Mouse (Mus musculus) heart, adult 2 months (tissue): Measurements from ENCODE around the gene Mvb12b. TPM values are rescaled to one million over a fixed set of nuclear protein-coding genes. Genes with fewer than 3 reads are reported as not detected.

ENCODE experiments used
- DNase-seq, 2 experiments: peaks; one replicate each; pipeline ENCODE4 v3.0.0; 2021
- H3K27ac ChIP-seq: fragments of 200-600 bp; 2 replicates; pipeline ENCODE4 v1.8.1; 2022
- H3K27me3 ChIP-seq: fragments of 200-500 bp; 2 replicates; pipeline ENCODE4 v1.6.1; 2012; ENCODE audit warnings: mild to moderate bottlenecking, low read length, inconsistent platforms, mixed read lengths; ENCODE audit not compliant: control insufficient read depth, insufficient read depth
- H3K36me3 ChIP-seq: fragments of 200-500 bp; 2 replicates; pipeline ENCODE4 v1.6.1; 2012; ENCODE audit warnings: low read length, inconsistent platforms; ENCODE audit not compliant: control insufficient read depth, insufficient read depth
- H3K4me1 ChIP-seq: fragments of 200-500 bp; 2 replicates; pipeline ENCODE4 v1.6.1; 2011; ENCODE audit warnings: low read length; ENCODE audit not compliant: control insufficient read depth, insufficient read depth
- H3K4me3 ChIP-seq: fragments of 200-600 bp; 2 replicates; pipeline ENCODE4 v1.8.1; 2022
- H3K79me2 ChIP-seq: fragments of 200-500 bp; replicated peaks from 2 replicates; pipeline ENCODE4 v1.6.1; 2012; ENCODE audit warnings: mild to moderate bottlenecking, inconsistent platforms, low read length, moderate library complexity, mixed read lengths; ENCODE audit not compliant: control insufficient read depth, insufficient read depth
- H3K9ac ChIP-seq: fragments of 200-500 bp; 2 replicates; pipeline ENCODE4 v1.6.1; 2012; ENCODE audit warnings: low read depth, mild to moderate bottlenecking, control low read depth, inconsistent platforms, low read length, mixed read lengths
- CTCF ChIP-seq: fragments of 200-600 bp; IDR thresholded peaks from 2 replicates; pipeline ENCODE4 v1.8.1; 2022; ENCODE audit warnings: antibody characterized with exemption, mild to moderate bottlenecking, moderate library complexity
- EP300 ChIP-seq: fragments of 200-500 bp; IDR thresholded peaks from 2 replicates; pipeline ENCODE4 v1.6.1; 2011; ENCODE audit warnings: low read depth, low read length, control low read depth; ENCODE audit not compliant: insufficient read depth
- POLR2A ChIP-seq: fragments of 200-500 bp; IDR thresholded peaks from 2 replicates; pipeline ENCODE4 v1.6.1; 2011; ENCODE audit warnings: mild to moderate bottlenecking, low read depth, low read length, control low read depth; ENCODE audit not compliant: insufficient read depth
- WGBS: fragments of 180-500 bp; shearing (Covaris S2); methylation state at CpG from one replicate; pipeline ENCODE4 v1.1.7; 2018; 5-methylcytosine and 5-hydroxymethylcytosine counted together
- intact Hi-C: fragments of 180-260 bp; cut with DNase I; formaldehyde crosslinking; loops from one replicate; pipeline ENCODE4 v1.15.1; 2025
- polyA plus RNA-seq: library from polyadenylated mRNA; depleted of rRNA; stranded (reverse); fragments of >200 nt; gene quantifications from 2 replicates; pipeline ENCODE4 v1.2.3, GENCODE M21; 2012
- total RNA-seq, 2 experiments: library from RNA; stranded (reverse); gene quantifications; 2 replicates each; pipeline ENCODE4 v1.2.3; 2021

The Mvb12b gene
- total and polyA plus RNA-seq, 3 experiments: 17.8 to 21.6 (median 20.4) TPM

DNA sequence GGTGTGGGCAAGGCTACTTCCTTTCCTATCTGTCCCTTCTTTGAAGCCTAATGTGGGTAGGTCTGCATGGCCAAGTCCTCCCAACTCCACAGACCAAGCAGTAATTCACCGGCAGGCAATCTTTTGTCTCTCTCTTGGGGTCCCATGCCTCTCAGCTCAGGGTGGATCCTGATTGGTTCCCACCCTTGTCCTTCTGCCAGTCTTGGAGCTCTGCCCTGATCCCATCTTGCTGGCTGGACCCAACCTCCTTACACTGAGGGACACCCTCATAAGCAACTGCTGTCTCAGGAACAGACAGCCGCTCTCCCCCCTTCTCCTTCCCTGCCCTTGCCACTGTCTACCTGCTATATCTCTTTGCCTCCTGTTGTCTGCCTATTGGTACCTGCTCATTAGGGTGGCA, 34.7 kb upstream of the Mvb12b start:
- no peaks in the 10 kb centered on the region for H3K79me2 ChIP-seq
- H3K27ac ChIP-seq: no peak overlapping the region
- intact Hi-C loops: no loop called here
- no peak for DNase-seq
- H3K4me3 ChIP-seq: no peak overlapping the region
- no peaks in the 10 kb centered on the region for H3K4me1 ChIP-seq
- WGBS: 89% methylated on average over 2 of the region's 2 CpGs
- H3K27me3 ChIP-seq: no peaks in the 10 kb centered on the region
- no peaks in the 10 kb centered on the region for H3K36me3 ChIP-seq
- no peak for TF ChIP-seq EP300
- H3K9ac ChIP-seq: no peak overlapping the region

DNA sequence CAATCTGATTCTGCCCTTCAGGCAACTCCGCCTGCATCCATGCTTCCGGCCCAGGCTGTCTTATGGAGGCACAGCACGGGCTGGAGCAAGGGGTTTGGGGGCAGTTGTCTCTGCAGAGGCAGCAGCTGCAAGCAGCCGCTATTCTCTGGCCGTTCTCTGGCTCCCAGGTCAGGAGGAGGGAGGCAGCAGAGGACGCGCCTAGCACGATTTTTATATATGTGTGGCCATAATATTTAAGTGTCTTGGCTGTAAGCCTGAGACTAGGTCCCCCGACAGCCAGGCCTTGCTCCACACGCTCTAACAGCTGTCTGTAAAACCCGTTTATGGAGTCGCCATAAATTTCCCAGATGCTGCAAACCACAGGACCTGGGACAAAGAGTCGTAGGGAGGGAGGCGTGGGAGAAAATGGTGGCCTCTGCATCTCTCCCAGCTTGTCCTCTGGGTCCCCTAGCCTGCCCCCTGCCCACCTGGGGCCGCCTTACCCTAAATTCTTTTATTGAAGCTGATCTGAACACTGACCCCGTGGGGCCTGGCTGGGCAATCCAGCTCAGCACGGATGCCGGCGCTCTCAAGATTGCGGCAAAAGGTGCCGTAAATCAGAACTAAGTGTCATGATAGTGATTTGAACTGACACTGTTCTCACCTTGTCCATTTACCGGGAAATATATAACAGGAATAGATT, 32.3 kb upstream of the Mvb12b start:
- WGBS: 48% methylated on average over 22 of the region's 22 CpGs
- Histone ChIP-seq H3K4me3 (no peak overlapping the region), H3K36me3 (no peaks in the 10 kb centered on the region), H3K9ac (no peak overlapping the region), H3K27me3 (no peaks in the 10 kb centered on the region), H3K79me2 (no peaks in the 10 kb centered on the region), H3K27ac (no peak overlapping the region), H3K4me1 (no peaks in the 10 kb centered on the region)
- intact Hi-C loops: loop anchor here (5.0 kb wide), 1 partner anchor 48 kb away; no protein-coding TSS in a partner anchor
- no peak for DNase-seq
- TF ChIP-seq EP300 (no peak), POLR2A (no peak)

DNA sequence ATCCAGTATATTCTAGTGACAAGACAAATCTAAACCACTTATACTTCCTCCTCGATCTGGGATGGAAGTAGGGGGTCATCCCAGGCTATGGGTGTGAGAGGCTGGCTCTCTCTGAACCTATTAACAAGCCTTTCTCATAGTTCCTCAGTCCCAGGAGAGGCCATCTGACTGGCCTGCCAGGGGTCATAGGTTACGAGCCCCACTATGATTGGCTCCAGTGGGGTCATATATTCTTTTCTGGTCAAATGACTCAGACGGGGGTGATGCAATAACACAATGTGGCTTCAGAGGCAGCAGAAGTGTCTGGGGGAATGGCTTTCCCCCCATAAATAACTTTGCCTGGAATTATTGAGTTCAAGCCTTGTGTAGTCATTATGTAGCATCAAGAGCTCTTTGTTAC, 31.1 kb upstream of the Mvb12b start:
- intact Hi-C loops: loop anchor here (1.0 to 5.0 kb wide), 3 partner anchors 47 to 173 kb away; no protein-coding TSS in a partner anchor
- no peak overlapping the region for H3K27ac ChIP-seq
- H3K4me1 ChIP-seq: no peaks in the 10 kb centered on the region; the same call in 1 of the 2 replicates
- no peak overlapping the region for H3K9ac ChIP-seq
- 81% methylated on average over 3 of the region's 3 CpGs for WGBS
- H3K36me3 ChIP-seq: no peaks in the 10 kb centered on the region
- no peak for DNase-seq
- TF ChIP-seq EP300 (no peak), POLR2A (no peak), CTCF (no peak)
- no peak overlapping the region for H3K4me3 ChIP-seq
- no peaks in the 10 kb centered on the region for H3K79me2 ChIP-seq
- H3K27me3 ChIP-seq: no peaks in the 10 kb centered on the region

DNA sequence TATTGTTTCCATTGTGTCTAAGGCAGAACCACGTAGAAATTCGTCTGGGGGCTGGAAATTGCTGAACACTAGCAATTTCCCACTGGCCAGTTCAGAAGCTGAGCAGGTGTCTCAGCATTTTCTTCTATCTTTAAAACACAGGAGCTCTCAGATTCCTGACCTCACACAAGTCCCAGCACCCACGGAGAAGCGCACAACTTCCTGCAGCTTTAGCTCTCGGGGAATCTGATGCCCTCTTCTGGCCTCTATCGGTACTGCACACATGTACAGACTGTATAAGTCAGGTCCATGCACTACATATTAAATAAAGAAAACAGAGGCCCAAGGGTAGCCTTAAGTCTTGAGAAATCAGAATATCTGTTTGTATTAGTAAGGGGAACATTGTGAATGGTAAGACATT, 30.6 kb upstream of the Mvb12b start:
- intact Hi-C loops: loop anchor here (1.0 to 5.0 kb wide), 3 partner anchors 46 to 172 kb away; no protein-coding TSS in a partner anchor
- no peak overlapping the region for H3K9ac ChIP-seq
- no peaks in the 10 kb centered on the region for H3K79me2 ChIP-seq
- WGBS: 47% methylated on average over 6 of the region's 6 CpGs
- no peaks in the 10 kb centered on the region for H3K27me3 ChIP-seq
- no peaks in the 10 kb centered on the region; the same call in 1 of the 2 replicates for H3K4me1 ChIP-seq
- no peak overlapping the region for H3K4me3 ChIP-seq
- TF ChIP-seq POLR2A (no peak), CTCF (peak; percentile 88)
- H3K27ac ChIP-seq: no peak overlapping the region
- peak; percentile 39 to 58 for DNase-seq
- no peaks in the 10 kb centered on the region for H3K36me3 ChIP-seq

DNA sequence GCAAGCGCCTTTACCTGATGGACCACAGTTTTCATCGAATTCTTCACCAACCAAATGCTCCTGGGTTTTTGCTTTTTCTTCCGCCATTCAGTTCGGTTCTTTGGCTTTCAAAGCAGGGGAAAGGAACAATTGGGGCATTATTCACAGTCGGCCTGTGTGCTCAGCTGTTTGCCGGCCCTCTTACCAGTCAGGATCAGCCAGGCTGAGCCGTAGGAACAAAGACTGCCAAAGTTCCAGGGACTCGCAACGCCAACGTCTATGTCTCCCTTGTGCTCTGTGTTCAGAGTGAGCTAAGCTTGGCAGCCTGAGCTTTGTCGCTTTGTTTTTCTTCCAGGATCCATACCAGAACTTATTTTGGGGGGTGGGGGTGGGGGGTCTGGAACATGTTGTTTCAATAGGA, 28.9 kb upstream of the Mvb12b start:
- H3K79me2 ChIP-seq: no peaks in the 10 kb centered on the region
- no peaks in the 10 kb centered on the region; the same call in 1 of the 2 replicates for H3K4me1 ChIP-seq
- no peak for TF ChIP-seq CTCF
- no peak overlapping the region for H3K4me3 ChIP-seq
- no peak overlapping the region for H3K9ac ChIP-seq
- WGBS: 81% methylated on average over 11 of the region's 11 CpGs
- H3K27me3 ChIP-seq: no peaks in the 10 kb centered on the region
- DNase-seq: no peak
- intact Hi-C loops: loop anchor here (5.0 kb wide), 1 partner anchor 44 kb away; no protein-coding TSS in a partner anchor
- no peak overlapping the region for H3K27ac ChIP-seq
- H3K36me3 ChIP-seq: no peaks in the 10 kb centered on the region

GRCm38 (mm10) chr2:33914998-33915397, 27.3 kb upstream of the Mvb12b start:
- Histone ChIP-seq H3K4me3 (no peak overlapping the region), H3K27me3 (no peaks in the 10 kb centered on the region), H3K36me3 (no peaks in the 10 kb centered on the region), H3K9ac (no peak overlapping the region), H3K79me2 (no peaks in the 10 kb centered on the region), H3K27ac (no peak overlapping the region), H3K4me1 (no peaks in the 10 kb centered on the region; the same call in 1 of the 2 replicates)
- TF ChIP-seq EP300 (no peak), CTCF (no peak), POLR2A (no peak)
- DNase-seq: no peak
- intact Hi-C loops: loop anchor here (5.0 kb wide), 1 partner anchor 43 kb away; no protein-coding TSS in a partner anchor
- WGBS: 59% methylated on average over 8 of the region's 8 CpGs
